Mouse (Mus musculus): Measurements from ENCODE around the gene Macc1. TPM values are rescaled to one million over a fixed set of nuclear protein-coding genes. Genes with fewer than 3 reads are reported as not detected.

Macc1 gene
- 2.9 and 3.4 TPM in 2 replicates for polyA plus RNA-seq (2014; fragmentation: Nextera tagmentation; extraction: Ambion mirVana)

DNA sequence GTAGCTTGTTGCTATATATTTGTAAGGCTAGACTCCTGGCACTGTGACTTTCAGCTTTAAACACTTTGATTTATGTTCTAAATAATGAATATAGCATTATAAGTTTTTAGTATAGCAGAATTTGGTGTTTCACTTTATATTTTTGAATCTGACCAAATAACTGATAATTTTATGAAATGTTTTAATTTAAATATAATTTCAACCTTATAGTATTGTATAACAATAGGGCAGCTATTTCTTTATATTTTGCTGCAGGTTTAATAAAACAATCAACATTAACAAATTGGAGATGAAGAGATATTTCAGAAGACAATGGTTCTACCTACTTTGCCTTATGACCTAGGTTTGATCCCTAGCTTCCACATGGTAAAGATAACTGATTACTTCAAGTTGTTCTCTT is at the start of gene Macc1:
Gene Macc1, plus strand, starts transcription at position 301 of the 400 bp plus-strand sequence.
- H3K36me3 ChIP-seq (ENCODE audit: control insufficient read depth, insufficient read depth, low read length) = no peaks in the 10 kb centered on the region

DNA sequence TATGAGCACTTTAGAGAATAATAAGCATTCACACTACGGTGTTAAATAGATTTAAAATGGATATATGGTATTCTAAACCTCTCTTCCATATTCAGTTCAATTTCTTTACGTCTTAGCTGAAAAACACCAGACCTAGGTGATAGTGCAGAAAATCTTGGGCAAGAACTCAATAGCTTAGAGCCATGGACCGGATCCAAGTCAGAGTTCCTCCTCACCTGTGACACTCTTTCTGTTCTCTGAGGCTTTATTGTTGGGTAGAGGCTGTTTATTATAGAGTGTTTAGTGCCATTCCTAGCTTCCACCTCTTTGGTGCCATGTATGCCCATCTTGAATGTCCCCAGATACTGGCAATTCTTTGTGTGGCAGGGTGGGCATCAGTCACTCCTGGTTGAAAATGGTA is 49.6 kb upstream of the Macc1 start:
- no peak overlapping the region for H3K4me2 ChIP-seq (ENCODE audit: low read length)
- WGBS = 87% methylated on average over 3 of the region's 3 CpGs
- H3K36me3 ChIP-seq (ENCODE audit: control insufficient read depth, insufficient read depth, low read length) = no peaks in the 10 kb centered on the region
- no peak for DNase-seq (ENCODE audit: low spot score)
- no peaks in the 10 kb centered on the region for H3K27me3 ChIP-seq (replicated peaks; ENCODE audit: control insufficient read depth, insufficient read depth, low read length)
- no peaks in the 10 kb centered on the region for H3K9me3 ChIP-seq (ENCODE audit: control insufficient read depth, low read length)
- H3K9ac ChIP-seq (ENCODE audit: low read length) = no peak overlapping the region
- ATAC-seq (replicated peaks; ENCODE audit: low FRiP score, low TSS enrichment, low read depth) = no peak
- no peak overlapping the region for H3K4me3 ChIP-seq (ENCODE audit: low read depth, low read length)
- no peaks in the 10 kb centered on the region for H3K4me1 ChIP-seq (replicated peaks; ENCODE audit: control insufficient read depth, insufficient read depth, low read length)
- no peak overlapping the region for H3K27ac ChIP-seq (ENCODE audit: low read depth)

More for the DNA sequence above, at the start of gene Macc1:
- no peaks in the 10 kb centered on the region for H3K9me3 ChIP-seq (ENCODE audit: control insufficient read depth, low read length)
- no peaks in the 10 kb centered on the region for H3K4me1 ChIP-seq (replicated peaks; ENCODE audit: control insufficient read depth, insufficient read depth, low read length)
- no peak within 1 kb of the TSS for H3K4me3 ChIP-seq (ENCODE audit: low read depth, low read length)
- DNase-seq (ENCODE audit: low spot score) (no peak), ATAC-seq (replicated peaks; ENCODE audit: low FRiP score, low TSS enrichment, low read depth) (no peak)
- no peaks in the 10 kb centered on the region for H3K27me3 ChIP-seq (replicated peaks; ENCODE audit: control insufficient read depth, insufficient read depth, low read length)
- no peak within 1 kb of the TSS for H3K27ac ChIP-seq (ENCODE audit: low read depth)
- H3K4me2 ChIP-seq (ENCODE audit: low read length) = no peak within 1 kb of the TSS
- no peak within 1 kb of the TSS for H3K9ac ChIP-seq (ENCODE audit: low read length)

DNA sequence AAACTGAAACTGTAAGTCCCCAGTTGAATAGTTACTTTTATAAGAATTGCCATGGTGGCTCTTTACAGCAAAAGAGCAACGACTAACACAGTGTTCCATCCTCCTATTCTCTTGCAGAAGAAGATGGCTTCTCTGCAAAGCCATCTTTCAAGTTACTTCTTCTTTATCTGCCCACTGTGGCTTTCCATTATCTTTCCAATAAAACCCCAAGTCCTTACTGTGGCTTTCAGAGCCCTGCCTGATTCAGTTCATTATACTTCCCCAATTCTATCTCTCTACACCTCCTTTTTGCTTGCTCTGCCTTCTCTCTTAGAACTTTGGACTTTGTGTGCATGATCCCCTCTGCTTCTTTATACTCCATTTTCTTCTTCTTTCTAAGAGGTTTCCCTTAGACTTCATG is 45.3 kb upstream of the Macc1 start:
- H3K9me3 ChIP-seq (ENCODE audit: control insufficient read depth, low read length) = no peaks in the 10 kb centered on the region
- WGBS = 76% methylated on average over 1 of the region's 1 CpGs
- H3K4me2 ChIP-seq (ENCODE audit: low read length) = no peak overlapping the region
- H3K9ac ChIP-seq (ENCODE audit: low read length) = no peak overlapping the region
- no peak for DNase-seq (ENCODE audit: low spot score)
- no peaks in the 10 kb centered on the region for H3K36me3 ChIP-seq (ENCODE audit: control insufficient read depth, insufficient read depth, low read length)
- no peak overlapping the region for H3K4me3 ChIP-seq (ENCODE audit: low read depth, low read length)
- no peaks in the 10 kb centered on the region for H3K4me1 ChIP-seq (replicated peaks; ENCODE audit: control insufficient read depth, insufficient read depth, low read length)
- H3K27ac ChIP-seq (ENCODE audit: low read depth) = no peak overlapping the region
- ATAC-seq (replicated peaks; ENCODE audit: low FRiP score, low TSS enrichment, low read depth) = no peak
- H3K27me3 ChIP-seq (replicated peaks; ENCODE audit: control insufficient read depth, insufficient read depth, low read length) = no peaks in the 10 kb centered on the region

DNA sequence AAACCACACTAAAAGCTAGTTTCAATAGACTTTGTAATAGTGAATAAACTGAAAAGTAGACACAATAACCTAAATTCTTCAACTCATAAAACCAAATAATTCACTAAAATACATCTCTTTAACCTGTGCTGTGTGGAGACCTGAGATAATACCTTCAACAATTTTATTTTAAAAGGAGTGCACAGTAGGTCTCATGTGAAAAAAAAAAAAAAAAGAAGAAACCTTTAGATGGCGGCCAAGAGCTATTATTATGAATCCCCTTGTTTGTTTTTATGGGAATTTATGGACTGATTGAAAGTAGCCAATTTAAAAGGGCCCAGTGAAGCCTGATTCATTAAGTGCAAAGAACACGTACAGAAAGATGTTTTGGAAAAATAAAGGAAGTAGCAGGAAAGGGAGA is 44.0 kb upstream of the Macc1 start:
- Histone ChIP-seq H3K27ac (ENCODE audit: low read depth) (no peak overlapping the region), H3K9ac (ENCODE audit: low read length) (no peak overlapping the region), H3K4me2 (ENCODE audit: low read length) (no peak overlapping the region), H3K4me1 (replicated peaks; ENCODE audit: control insufficient read depth, insufficient read depth, low read length) (no peaks in the 10 kb centered on the region), H3K9me3 (ENCODE audit: control insufficient read depth, low read length) (no peaks in the 10 kb centered on the region), H3K36me3 (ENCODE audit: control insufficient read depth, insufficient read depth, low read length) (no peaks in the 10 kb centered on the region), H3K4me3 (ENCODE audit: low read depth, low read length) (no peak overlapping the region), H3K27me3 (replicated peaks; ENCODE audit: control insufficient read depth, insufficient read depth, low read length) (no peaks in the 10 kb centered on the region)
- WGBS = 78% methylated on average over 2 of the region's 2 CpGs
- DNase-seq (ENCODE audit: low spot score) (no peak), ATAC-seq (replicated peaks; ENCODE audit: low FRiP score, low TSS enrichment, low read depth) (no peak)

DNA sequence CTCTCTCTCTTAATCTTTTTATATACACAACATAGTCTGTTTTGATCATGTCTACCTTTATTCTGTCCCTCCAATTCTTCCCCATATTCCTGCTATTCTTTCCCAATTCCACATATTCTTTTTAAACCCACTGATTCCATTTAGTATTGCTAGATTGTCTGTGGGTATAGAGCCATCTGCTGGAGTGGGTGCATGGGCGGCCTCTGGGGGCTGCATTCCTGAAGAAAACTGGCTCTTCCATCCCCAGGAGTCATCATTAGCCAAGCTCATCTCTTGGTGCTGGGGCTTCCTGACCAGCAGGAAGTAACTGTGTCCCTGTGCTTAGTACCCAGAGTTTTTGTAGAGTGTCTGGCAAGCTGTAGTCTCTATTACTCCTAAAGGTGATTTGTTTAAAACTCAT is 42.1 kb upstream of the Macc1 start:
- Histone ChIP-seq H3K9ac (ENCODE audit: low read length) (no peak overlapping the region), H3K36me3 (ENCODE audit: control insufficient read depth, insufficient read depth, low read length) (no peaks in the 10 kb centered on the region), H3K4me3 (ENCODE audit: low read depth, low read length) (no peak overlapping the region), H3K9me3 (ENCODE audit: control insufficient read depth, low read length) (no peaks in the 10 kb centered on the region), H3K27me3 (replicated peaks; ENCODE audit: control insufficient read depth, insufficient read depth, low read length) (no peaks in the 10 kb centered on the region), H3K27ac (ENCODE audit: low read depth) (no peak overlapping the region), H3K4me2 (ENCODE audit: low read length) (no peak overlapping the region), H3K4me1 (replicated peaks; ENCODE audit: control insufficient read depth, insufficient read depth, low read length) (no peaks in the 10 kb centered on the region)
- DNase-seq (ENCODE audit: low spot score) (no peak), ATAC-seq (replicated peaks; ENCODE audit: low FRiP score, low TSS enrichment, low read depth) (no peak)
- WGBS = 97% methylated on average over 1 of the region's 1 CpGs

DNA sequence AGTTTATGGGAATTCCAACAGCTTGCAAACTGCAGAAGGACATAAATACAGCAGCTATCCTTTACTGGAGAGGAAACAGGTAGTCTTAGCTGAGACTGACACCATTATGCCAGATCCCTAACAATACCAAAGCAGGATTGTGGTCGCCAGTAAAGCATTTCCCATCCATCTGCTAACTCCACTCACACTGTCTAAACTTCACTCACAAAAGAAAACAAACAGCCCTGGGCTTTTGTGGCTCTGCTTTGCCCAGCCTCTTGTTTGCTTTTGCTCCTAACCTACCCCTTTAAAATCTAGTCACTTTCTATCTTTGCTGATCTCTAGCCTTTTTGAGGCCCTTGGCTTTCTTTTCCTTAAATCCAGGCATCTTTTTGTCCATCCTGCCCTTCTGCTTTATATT is 40.5 kb upstream of the Macc1 start:
- H3K36me3 ChIP-seq (ENCODE audit: control insufficient read depth, insufficient read depth, low read length) = no peaks in the 10 kb centered on the region
- no peak overlapping the region for H3K4me3 ChIP-seq (ENCODE audit: low read depth, low read length)
- H3K4me2 ChIP-seq (ENCODE audit: low read length) = no peak overlapping the region
- H3K9ac ChIP-seq (ENCODE audit: low read length) = no peak overlapping the region
- no peaks in the 10 kb centered on the region for H3K9me3 ChIP-seq (ENCODE audit: control insufficient read depth, low read length)
- WGBS = 18% methylated on average over 1 of the region's 1 CpGs
- no peak for DNase-seq (ENCODE audit: low spot score)
- no peak overlapping the region for H3K27ac ChIP-seq (ENCODE audit: low read depth)
- no peaks in the 10 kb centered on the region for H3K27me3 ChIP-seq (replicated peaks; ENCODE audit: control insufficient read depth, insufficient read depth, low read length)
- no peaks in the 10 kb centered on the region for H3K4me1 ChIP-seq (replicated peaks; ENCODE audit: control insufficient read depth, insufficient read depth, low read length)
- no peak for ATAC-seq (replicated peaks; ENCODE audit: low FRiP score, low TSS enrichment, low read depth)

DNA sequence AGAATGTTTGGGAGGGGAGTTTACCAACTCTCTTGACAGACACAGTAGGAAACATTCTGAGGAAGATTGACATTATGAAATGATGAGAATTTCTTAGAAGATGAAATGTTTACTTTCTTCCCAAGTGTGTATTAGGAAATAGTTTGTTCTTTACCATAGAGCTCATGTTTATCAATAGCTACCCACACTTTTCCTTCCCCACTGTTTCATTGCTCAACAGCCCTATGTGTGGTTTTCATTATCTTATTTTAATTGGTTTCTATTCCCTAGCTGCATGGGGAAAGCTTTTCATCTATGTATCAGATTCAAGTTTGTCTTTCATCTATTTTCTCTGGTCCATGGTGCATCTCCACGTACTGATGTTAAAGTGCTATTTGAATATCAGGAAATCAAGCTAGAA is 37.8 kb upstream of the Macc1 start:
- Histone ChIP-seq H3K9me3 (ENCODE audit: control insufficient read depth, low read length) (no peaks in the 10 kb centered on the region), H3K27ac (ENCODE audit: low read depth) (no peak overlapping the region), H3K4me3 (ENCODE audit: low read depth, low read length) (no peak overlapping the region), H3K4me2 (ENCODE audit: low read length) (no peak overlapping the region), H3K27me3 (replicated peaks; ENCODE audit: control insufficient read depth, insufficient read depth, low read length) (no peaks in the 10 kb centered on the region), H3K9ac (ENCODE audit: low read length) (no peak overlapping the region), H3K36me3 (ENCODE audit: control insufficient read depth, insufficient read depth, low read length) (no peaks in the 10 kb centered on the region), H3K4me1 (replicated peaks; ENCODE audit: control insufficient read depth, insufficient read depth, low read length) (no peaks in the 10 kb centered on the region)
- 87% methylated on average over 1 of the region's 1 CpGs for WGBS
- DNase-seq (ENCODE audit: low spot score) (no peak), ATAC-seq (replicated peaks; ENCODE audit: low FRiP score, low TSS enrichment, low read depth) (no peak)

DNA sequence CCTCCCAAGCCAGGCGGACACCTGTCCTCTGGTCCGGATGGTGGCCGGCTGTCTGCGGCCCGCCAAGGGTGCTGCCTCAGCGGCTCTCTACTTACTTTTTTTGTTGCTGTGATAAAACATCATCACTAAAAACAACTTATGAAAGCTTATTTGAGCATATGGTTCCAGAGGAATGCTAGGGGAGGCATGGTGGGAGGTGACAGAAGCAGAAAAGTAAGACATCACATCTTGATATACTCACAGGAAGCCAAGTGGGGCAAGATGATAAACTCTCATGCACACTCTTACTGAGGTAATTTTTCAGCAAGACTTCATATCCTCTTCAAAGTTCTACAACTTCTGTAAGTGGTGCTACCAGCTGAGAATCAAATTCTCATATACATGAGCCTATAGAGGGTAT is 22.5 kb upstream of the Macc1 start:
- no peaks in the 10 kb centered on the region for H3K9me3 ChIP-seq (ENCODE audit: control insufficient read depth, low read length)
- ATAC-seq (replicated peaks; ENCODE audit: low FRiP score, low TSS enrichment, low read depth) (no peak), DNase-seq (ENCODE audit: low spot score) (no peak)
- no peak overlapping the region for H3K4me2 ChIP-seq (ENCODE audit: low read length)
- H3K36me3 ChIP-seq (ENCODE audit: control insufficient read depth, insufficient read depth, low read length) = no peaks in the 10 kb centered on the region
- H3K9ac ChIP-seq (ENCODE audit: low read length) = no peak overlapping the region
- H3K27me3 ChIP-seq (replicated peaks; ENCODE audit: control insufficient read depth, insufficient read depth, low read length) = no peaks in the 10 kb centered on the region
- no peaks in the 10 kb centered on the region for H3K4me1 ChIP-seq (replicated peaks; ENCODE audit: control insufficient read depth, insufficient read depth, low read length)
- H3K27ac ChIP-seq (ENCODE audit: low read depth) = no peak overlapping the region
- 95% methylated on average over 5 of the region's 6 CpGs for WGBS
- no peak overlapping the region for H3K4me3 ChIP-seq (ENCODE audit: low read depth, low read length)

DNA sequence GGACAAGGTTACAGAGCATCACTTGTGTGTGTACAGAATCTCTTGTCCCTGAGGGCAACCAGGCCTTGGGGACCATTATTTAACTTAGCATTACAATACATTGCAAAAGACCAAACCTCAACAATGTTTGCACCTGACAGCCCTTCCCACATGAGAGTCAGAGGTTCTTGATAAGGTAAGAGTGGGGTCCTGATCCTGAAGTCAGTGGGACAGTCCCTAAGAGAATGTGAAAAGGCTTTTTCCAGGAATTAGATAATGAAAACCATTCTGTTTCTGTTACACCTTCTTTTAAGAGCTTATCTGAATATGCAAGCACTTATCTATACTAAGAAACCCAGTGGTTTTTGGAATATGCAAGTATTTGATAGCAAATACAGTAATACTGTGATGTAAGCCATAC is 10.5 kb upstream of the Macc1 start:
- ATAC-seq (replicated peaks; ENCODE audit: low FRiP score, low TSS enrichment, low read depth) (no peak), DNase-seq (ENCODE audit: low spot score) (no peak)
- H3K9me3 ChIP-seq (ENCODE audit: control insufficient read depth, low read length) = no peaks in the 10 kb centered on the region
- no peak overlapping the region for H3K9ac ChIP-seq (ENCODE audit: low read length)
- H3K36me3 ChIP-seq (ENCODE audit: control insufficient read depth, insufficient read depth, low read length) = no peaks in the 10 kb centered on the region
- no peak overlapping the region for H3K27ac ChIP-seq (ENCODE audit: low read depth)
- no peaks in the 10 kb centered on the region for H3K27me3 ChIP-seq (replicated peaks; ENCODE audit: control insufficient read depth, insufficient read depth, low read length)
- no peaks in the 10 kb centered on the region for H3K4me1 ChIP-seq (replicated peaks; ENCODE audit: control insufficient read depth, insufficient read depth, low read length)
- H3K4me2 ChIP-seq (ENCODE audit: low read length) = no peak overlapping the region
- no peak overlapping the region for H3K4me3 ChIP-seq (ENCODE audit: low read depth, low read length)

All from intestine, embryonic 14.5 days (tissue).